Mouse (Mus musculus): Measurements from ENCODE around the gene Trpm5.

GRCm38 (mm10) chr7:143049841-143050816, 44.3 kb downstream of the Trpm5 start:
- TF ChIP-seq CTCF (IDR thresholded peaks at IDR 0.05; ENCODE audit: low read depth): no peak
- TF ChIP-seq EP300 (IDR thresholded peaks at IDR 0.05; ENCODE audit: low read depth): no peak

Data from liver, postnatal 0 days (tissue).